Mouse (Mus musculus) ES-Bruce4 (cell line): ENCODE data around the gene Ablim2. TPM values are rescaled to one million over a fixed set of nuclear protein-coding genes. Genes with fewer than 3 reads are reported as not detected.

Experiments
- H3K27ac ChIP-seq: 2 replicates; pipeline ENCODE4 v1.5.1; 2012; ENCODE audit warnings: low read length, inconsistent platforms; ENCODE audit not compliant: insufficient read depth
- H3K27me3 ChIP-seq: 2 replicates; pipeline ENCODE4 v1.6.1; 2012; ENCODE audit warnings: mild to moderate bottlenecking, low read length, inconsistent platforms; ENCODE audit not compliant: control insufficient read depth, poor library complexity, insufficient read depth, severe bottlenecking
- H3K36me3 ChIP-seq: 2 replicates; pipeline ENCODE4 v1.6.1; 2012; ENCODE audit warnings: inconsistent platforms, mild to moderate bottlenecking, low read length, moderate library complexity; ENCODE audit not compliant: control insufficient read depth, poor library complexity, insufficient read depth, severe bottlenecking
- H3K4me1 ChIP-seq: one replicate; pipeline ENCODE4 v1.8.1; 2011; ENCODE audit warnings: low read length; ENCODE audit not compliant: control insufficient read depth, insufficient read depth
- H3K4me3 ChIP-seq: 2 replicates; pipeline ENCODE4 v1.5.1; 2011; ENCODE audit warnings: low read depth, mild to moderate bottlenecking, low read length
- H3K9ac ChIP-seq: 2 replicates; pipeline ENCODE4 v1.6.1; 2012; ENCODE audit warnings: low read depth, mild to moderate bottlenecking, inconsistent platforms; ENCODE audit not compliant: poor library complexity, severe bottlenecking
- H3K9me3 ChIP-seq: replicated peaks from 2 replicates; pipeline ENCODE4 v1.6.1; 2012; ENCODE audit warnings: mild to moderate bottlenecking, low read length, inconsistent platforms; ENCODE audit not compliant: control insufficient read depth, poor library complexity, insufficient read depth, severe bottlenecking
- CTCF ChIP-seq: IDR thresholded peaks from one replicate; pipeline ENCODE4 v1.8.1; 2011; ENCODE audit warnings: low read depth, low read length
- EP300 ChIP-seq: IDR thresholded peaks from 2 replicates; pipeline ENCODE4 v1.6.1; 2011; ENCODE audit warnings: low read depth, low read length; ENCODE audit not compliant: insufficient read depth
- POLR2A ChIP-seq: IDR thresholded peaks from one replicate; pipeline ENCODE4 v1.8.1; 2011; ENCODE audit warnings: low read length; ENCODE audit not compliant: insufficient read depth
- polyA plus RNA-seq: library from polyadenylated mRNA; stranded (reverse); fragments of >200 nt; gene quantifications from 2 replicates; pipeline ENCODE4 v1.2.4, GENCODE M21; 2011; ENCODE audit warnings: low read depth; ENCODE audit not compliant: missing spikeins, insufficient read depth, insufficient read length

The Ablim2 gene
- polyA plus RNA-seq, 1 experiment = 6.1 TPM

DNA sequence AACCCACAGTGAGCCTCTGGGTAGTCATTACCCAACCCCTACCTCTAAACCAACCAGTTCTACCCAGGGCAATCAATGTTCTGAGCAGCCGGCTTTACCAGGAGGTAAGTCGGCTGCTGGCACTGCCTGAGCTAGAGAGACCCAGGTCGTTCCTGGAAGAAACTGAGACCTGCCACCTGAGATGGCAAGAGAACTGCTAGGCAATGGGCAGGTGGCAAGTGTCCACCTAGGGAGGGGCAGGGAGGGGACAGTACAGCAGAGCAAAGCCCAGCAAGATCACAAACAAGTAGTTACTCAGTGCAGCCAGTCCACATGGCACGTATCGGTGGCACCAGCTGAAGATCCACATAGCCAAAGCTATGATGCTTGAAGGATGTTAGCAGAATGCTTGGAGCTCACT is 118.6 kb downstream of the Ablim2 start:
- no peaks in the 10 kb centered on the region for H3K9me3 ChIP-seq
- no peaks in the 10 kb centered on the region for H3K27me3 ChIP-seq
- TF ChIP-seq EP300 = no peak
- TF ChIP-seq CTCF = no peak
- no peak for TF ChIP-seq POLR2A
- no peak overlapping the region for H3K4me3 ChIP-seq
- H3K36me3 ChIP-seq = no peaks in the 10 kb centered on the region
- H3K4me1 ChIP-seq = no peaks in the 10 kb centered on the region
- H3K27ac ChIP-seq = no peak overlapping the region
- H3K9ac ChIP-seq = no peak overlapping the region

DNA sequence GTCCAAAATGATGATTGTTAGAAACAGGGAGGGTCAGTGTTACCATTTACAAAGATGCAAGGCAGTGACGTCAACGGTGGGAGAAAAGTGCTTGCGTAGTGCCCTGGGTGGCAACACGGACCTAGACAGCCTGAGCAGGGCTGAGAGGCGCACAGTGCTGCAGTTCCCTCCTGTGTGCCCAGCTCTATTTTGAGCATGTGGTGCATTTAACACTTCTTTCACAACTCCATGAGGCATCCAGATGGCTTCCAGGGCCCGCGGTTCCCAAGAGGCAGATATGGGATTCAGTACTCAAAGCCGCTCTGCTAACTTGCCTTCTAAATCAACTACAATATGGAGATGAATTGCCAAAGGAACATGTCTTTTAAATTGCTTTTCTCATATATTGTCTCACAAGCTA is 121.5 kb downstream of the Ablim2 start:
- no peak for TF ChIP-seq CTCF
- TF ChIP-seq EP300 = no peak
- TF ChIP-seq POLR2A = no peak
- Histone ChIP-seq H3K9me3 (no peaks in the 10 kb centered on the region), H3K9ac (no peak overlapping the region), H3K27me3 (no peaks in the 10 kb centered on the region), H3K36me3 (no peaks in the 10 kb centered on the region), H3K4me3 (no peak overlapping the region), H3K27ac (no peak overlapping the region), H3K4me1 (no peaks in the 10 kb centered on the region)

DNA sequence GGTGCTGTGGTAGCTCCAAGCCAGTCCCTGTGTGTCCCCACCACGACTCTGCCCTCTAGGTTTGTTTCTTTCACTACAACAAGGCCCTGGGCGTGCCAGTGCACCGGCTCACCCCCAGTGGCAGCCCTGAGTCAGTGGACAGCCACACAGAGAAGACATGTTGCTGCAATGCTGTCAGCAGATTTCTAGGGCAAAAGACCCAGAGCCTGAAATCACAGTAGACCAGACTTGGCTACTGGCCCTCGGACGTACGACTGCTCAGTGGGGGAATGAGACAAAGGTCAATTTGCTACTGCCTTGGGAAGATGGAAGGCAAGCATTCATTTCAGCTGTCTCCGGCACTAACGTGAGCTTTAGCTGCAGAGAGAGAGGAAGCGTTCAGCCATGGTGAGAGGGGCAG is 124.7 kb downstream of the Ablim2 start:
- Histone ChIP-seq H3K4me3 (no peak overlapping the region), H3K9me3 (no peaks in the 10 kb centered on the region), H3K9ac (no peak overlapping the region), H3K27ac (no peak overlapping the region), H3K36me3 (no peaks in the 10 kb centered on the region), H3K27me3 (no peaks in the 10 kb centered on the region), H3K4me1 (no peaks in the 10 kb centered on the region)
- TF ChIP-seq POLR2A (no peak), CTCF (no peak), EP300 (no peak)

GRCm38 (mm10) chr5:35884262-35884661 is 126.6 kb downstream of the Ablim2 start:
- TF ChIP-seq POLR2A (no peak), CTCF (peak; percentile 29)
- Histone ChIP-seq H3K9me3 (no peaks in the 10 kb centered on the region), H3K27ac (no peak overlapping the region), H3K36me3 (no peaks in the 10 kb centered on the region), H3K4me1 (no peaks in the 10 kb centered on the region), H3K4me3 (no peak overlapping the region), H3K9ac (no peak overlapping the region), H3K27me3 (no peaks in the 10 kb centered on the region)

GRCm38 (mm10) chr5:35884689-35885088 is 127.0 kb downstream of the Ablim2 start:
- Histone ChIP-seq H3K9me3 (no peaks in the 10 kb centered on the region), H3K9ac (no peak overlapping the region), H3K4me1 (no peaks in the 10 kb centered on the region), H3K27ac (no peak overlapping the region), H3K4me3 (no peak overlapping the region), H3K36me3 (no peaks in the 10 kb centered on the region), H3K27me3 (no peaks in the 10 kb centered on the region)
- TF ChIP-seq CTCF = no peak

GRCm38 (mm10) chr5:35888959-35889358 is 131.3 kb downstream of the Ablim2 start:
- Histone ChIP-seq H3K27ac (no peak overlapping the region), H3K4me1 (no peaks in the 10 kb centered on the region), H3K27me3 (no peaks in the 10 kb centered on the region), H3K9ac (no peak overlapping the region), H3K36me3 (no peaks in the 10 kb centered on the region), H3K4me3 (no peak overlapping the region), H3K9me3 (no peaks in the 10 kb centered on the region)
- TF ChIP-seq EP300 (no peak), CTCF (peak; percentile 71), POLR2A (no peak)

DNA sequence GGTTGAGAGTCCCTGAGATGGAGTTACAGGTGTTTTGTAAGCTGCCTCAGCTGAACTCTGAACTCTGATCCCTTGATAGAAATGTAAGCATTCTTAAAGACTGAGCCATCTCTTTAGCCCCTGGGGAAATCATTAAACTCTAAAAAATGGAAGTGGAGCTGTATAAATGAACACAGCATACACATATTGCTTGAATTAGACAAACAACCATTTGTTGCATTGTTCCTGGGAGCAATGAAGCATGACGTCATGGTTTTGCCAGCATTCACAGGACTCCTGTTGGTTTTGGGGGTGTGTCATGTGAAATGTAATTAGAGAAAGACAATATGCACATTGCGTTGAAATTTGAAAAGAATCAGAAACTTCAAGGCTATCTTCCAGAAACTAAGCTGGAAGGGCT is 132.0 kb downstream of the Ablim2 start:
- H3K9ac ChIP-seq = no peak overlapping the region
- H3K4me1 ChIP-seq = no peaks in the 10 kb centered on the region

More for the DNA sequence above, 132.0 kb downstream of the Ablim2 start:
- H3K36me3 ChIP-seq = no peaks in the 10 kb centered on the region
- no peaks in the 10 kb centered on the region for H3K9me3 ChIP-seq
- H3K27ac ChIP-seq = no peak overlapping the region
- TF ChIP-seq CTCF = no peak
- TF ChIP-seq EP300 = no peak
- TF ChIP-seq POLR2A = no peak
- no peak overlapping the region for H3K4me3 ChIP-seq
- no peaks in the 10 kb centered on the region for H3K27me3 ChIP-seq
